Mouse (Mus musculus): ENCODE measurements around the gene Zfp563. TPM values are rescaled to one million over a fixed set of nuclear protein-coding genes. Genes with fewer than 3 reads are reported as not detected.

Gene Zfp563
- polyA plus RNA-seq (2015; fragmentation: Nextera tagmentation; extraction: Ambion mirVana), result 4.6 and 4.9 TPM in 2 replicates

DNA sequence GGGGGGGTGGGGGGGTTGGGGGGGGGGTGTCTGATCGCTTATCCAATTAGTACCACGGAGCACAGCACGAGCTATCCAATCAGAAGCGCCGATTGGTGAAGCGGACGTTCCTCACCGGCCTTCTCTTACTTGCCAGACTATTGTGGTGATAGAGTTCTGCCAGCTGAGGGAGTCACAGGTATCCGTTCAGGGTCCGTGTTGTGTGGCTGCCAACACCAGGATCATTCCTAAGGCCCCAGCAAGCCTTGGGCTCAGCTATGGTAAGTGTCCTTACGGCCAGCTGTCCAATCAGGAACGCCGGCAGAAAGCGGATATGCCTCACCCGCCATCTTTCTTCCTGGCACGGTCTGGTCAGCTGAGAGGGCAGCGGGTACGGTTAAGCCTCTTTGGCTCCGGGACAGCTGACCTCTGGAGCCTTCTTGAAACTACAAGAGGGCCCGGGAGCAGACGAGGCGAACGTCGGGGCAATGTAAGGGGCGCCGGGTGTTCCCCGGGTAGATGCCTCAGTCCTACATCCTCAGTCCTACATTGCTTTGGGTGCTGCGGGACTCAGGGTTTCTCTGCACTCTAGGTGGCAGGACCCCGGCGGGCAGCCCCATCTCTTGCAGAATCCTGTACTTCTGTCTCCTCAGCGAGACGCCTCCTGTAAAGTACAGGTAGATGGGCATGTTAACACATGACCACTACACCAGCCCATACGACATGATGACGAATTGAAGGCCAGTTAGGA is at the start of gene Zfp563:
Gene Zfp563, plus strand, starts transcription at position 91 of the 730 bp plus-strand sequence.
- Histone ChIP-seq H3K27me3 (replicated peaks) (no peaks in the 10 kb centered on the region), H3K27ac (replicated peaks) (peak within 1 kb of the TSS; percentile 90), H3K9ac (peak within 1 kb of the TSS; percentile 89), H3K4me1 (peaks cover 13% of the 10 kb centered on the region), H3K36me3 (no peaks in the 10 kb centered on the region), H3K4me3 (peak within 1 kb of the TSS; percentile 74), H3K9me3 (no peaks in the 10 kb centered on the region), H3K4me2 (peak within 1 kb of the TSS; percentile 80)
- WGBS, result 5% methylated on average over 34 of the region's 34 CpGs
- peak; percentile 86 for ATAC-seq (ENCODE audit: extremely low read depth, insufficient number of reproducible peaks, low FRiP score, low TSS enrichment)

DNA sequence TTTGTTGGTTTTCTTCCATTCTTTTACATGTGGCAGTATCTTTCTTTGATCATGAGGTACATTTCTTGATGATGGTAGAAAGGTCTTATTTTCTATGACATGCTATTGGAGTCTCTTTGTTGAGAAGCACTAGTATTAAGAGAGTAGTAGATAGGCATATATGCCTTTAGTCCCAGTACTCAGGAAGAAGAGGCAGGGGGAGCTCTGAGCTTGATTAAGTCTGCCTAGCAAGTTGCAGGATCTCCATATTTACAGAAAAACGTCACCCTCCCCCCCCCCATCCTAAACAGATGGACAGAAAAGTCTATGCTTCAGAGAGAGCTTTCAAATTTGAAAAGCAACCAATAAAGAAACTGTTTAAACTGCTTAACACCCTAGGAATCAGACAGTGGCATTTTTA is 30.3 kb upstream of the Zfp563 start:
- Histone ChIP-seq H3K27me3 (replicated peaks) (no peaks in the 10 kb centered on the region), H3K27ac (replicated peaks) (no peak overlapping the region), H3K9me3 (no peaks in the 10 kb centered on the region), H3K4me1 (no peaks in the 10 kb centered on the region), H3K9ac (no peak overlapping the region), H3K4me3 (no peak overlapping the region), H3K4me2 (no peak overlapping the region), H3K36me3 (no peaks in the 10 kb centered on the region)
- ATAC-seq (ENCODE audit: extremely low read depth, insufficient number of reproducible peaks, low FRiP score, low TSS enrichment), result no peak
- 0% methylated on average over 1 of the region's 1 CpGs for WGBS

DNA sequence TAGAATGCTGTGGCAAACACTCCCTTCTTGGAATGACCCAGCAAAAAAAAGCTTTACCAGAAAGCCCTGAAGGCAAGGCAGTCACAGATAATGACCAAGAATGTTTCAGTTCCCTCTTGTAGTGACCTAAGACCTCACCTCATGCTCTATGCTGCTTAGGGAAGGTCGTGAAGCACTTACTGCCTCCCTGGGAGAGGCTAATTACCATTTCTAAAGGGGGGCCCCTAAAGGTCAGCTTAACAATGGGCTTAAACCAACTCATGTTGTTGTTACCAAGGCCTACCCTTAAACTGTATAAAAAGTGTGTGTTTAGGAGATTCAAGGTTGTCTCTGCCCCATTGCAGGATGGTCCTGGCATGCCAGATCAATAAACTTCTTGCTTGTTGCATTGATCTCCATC is 26.1 kb upstream of the Zfp563 start:
- Histone ChIP-seq H3K4me3 (no peak overlapping the region), H3K9ac (no peak overlapping the region), H3K27ac (replicated peaks) (no peak overlapping the region), H3K36me3 (no peaks in the 10 kb centered on the region), H3K4me1 (no peaks in the 10 kb centered on the region), H3K4me2 (no peak overlapping the region), H3K9me3 (no peaks in the 10 kb centered on the region), H3K27me3 (replicated peaks) (no peaks in the 10 kb centered on the region; the same call in 1 of the 2 replicates)
- no peak for ATAC-seq (ENCODE audit: extremely low read depth, insufficient number of reproducible peaks, low FRiP score, low TSS enrichment)
- 8% methylated on average over 1 of the region's 1 CpGs for WGBS

DNA sequence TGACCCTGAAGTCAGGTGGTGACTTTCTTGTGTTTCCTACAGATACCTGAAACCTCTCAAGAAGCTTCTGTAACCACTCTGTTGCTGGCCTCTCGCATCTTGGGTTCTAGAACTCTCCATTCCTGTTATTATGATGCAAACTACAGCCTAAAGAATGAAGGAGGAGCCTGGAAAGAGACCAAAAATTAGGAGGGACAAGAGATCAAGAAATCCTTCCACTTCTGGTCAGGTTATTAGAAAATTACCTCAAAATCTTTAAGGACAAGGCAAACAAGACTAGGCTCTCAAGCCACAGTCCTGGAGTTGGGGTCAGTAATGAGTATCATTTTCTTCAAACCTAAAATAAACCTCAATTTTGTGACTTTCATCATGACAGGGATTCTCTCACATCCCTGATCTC is 21.2 kb upstream of the Zfp563 start, which contains the start of gene 4921501E09Rik:
Gene 4921501E09Rik, minus strand, starts transcription at position 101 of the 400 bp plus-strand sequence.
- Histone ChIP-seq H3K4me1 (no peaks in the 10 kb centered on the region), H3K9ac (no peak within 1 kb of the TSS), H3K4me2 (no peak within 1 kb of the TSS), H3K27ac (replicated peaks) (no peak within 1 kb of the TSS), H3K9me3 (no peaks in the 10 kb centered on the region), H3K4me3 (no peak within 1 kb of the TSS), H3K36me3 (no peaks in the 10 kb centered on the region), H3K27me3 (replicated peaks) (no peaks in the 10 kb centered on the region; the same call in 1 of the 2 replicates)
- ATAC-seq (ENCODE audit: extremely low read depth, insufficient number of reproducible peaks, low FRiP score, low TSS enrichment), result no peak
- 36% methylated on average over 1 of the region's 1 CpGs for WGBS

DNA sequence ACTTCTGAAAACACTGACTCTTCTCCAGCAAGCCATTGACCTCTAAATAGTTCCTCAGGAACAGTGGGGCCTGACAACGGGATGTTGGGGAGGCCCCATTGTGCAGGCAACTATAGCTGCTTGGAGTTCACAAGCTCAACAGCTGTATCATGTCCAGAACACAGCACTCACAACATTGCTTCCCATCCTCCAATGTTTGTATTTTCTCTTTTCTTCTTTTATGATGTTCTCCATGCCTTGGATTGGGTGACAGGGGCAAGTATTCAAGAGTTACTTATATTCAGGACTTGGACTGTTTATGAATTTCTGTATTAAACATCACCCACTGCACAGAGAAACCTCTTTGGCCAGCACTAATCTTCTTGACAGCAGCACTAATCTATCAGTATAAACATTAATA is 2.5 kb downstream of the Zfp563 start:
- Histone ChIP-seq H3K4me2 (no peak overlapping the region), H3K4me1 (peaks cover 13% of the 10 kb centered on the region), H3K9me3 (no peaks in the 10 kb centered on the region), H3K27ac (replicated peaks) (no peak overlapping the region), H3K9ac (no peak overlapping the region), H3K36me3 (no peaks in the 10 kb centered on the region), H3K27me3 (replicated peaks) (no peaks in the 10 kb centered on the region), H3K4me3 (no peak overlapping the region)
- no peak for ATAC-seq (ENCODE audit: extremely low read depth, insufficient number of reproducible peaks, low FRiP score, low TSS enrichment)
- 87% methylated on average over 1 of the region's 1 CpGs for WGBS

DNA sequence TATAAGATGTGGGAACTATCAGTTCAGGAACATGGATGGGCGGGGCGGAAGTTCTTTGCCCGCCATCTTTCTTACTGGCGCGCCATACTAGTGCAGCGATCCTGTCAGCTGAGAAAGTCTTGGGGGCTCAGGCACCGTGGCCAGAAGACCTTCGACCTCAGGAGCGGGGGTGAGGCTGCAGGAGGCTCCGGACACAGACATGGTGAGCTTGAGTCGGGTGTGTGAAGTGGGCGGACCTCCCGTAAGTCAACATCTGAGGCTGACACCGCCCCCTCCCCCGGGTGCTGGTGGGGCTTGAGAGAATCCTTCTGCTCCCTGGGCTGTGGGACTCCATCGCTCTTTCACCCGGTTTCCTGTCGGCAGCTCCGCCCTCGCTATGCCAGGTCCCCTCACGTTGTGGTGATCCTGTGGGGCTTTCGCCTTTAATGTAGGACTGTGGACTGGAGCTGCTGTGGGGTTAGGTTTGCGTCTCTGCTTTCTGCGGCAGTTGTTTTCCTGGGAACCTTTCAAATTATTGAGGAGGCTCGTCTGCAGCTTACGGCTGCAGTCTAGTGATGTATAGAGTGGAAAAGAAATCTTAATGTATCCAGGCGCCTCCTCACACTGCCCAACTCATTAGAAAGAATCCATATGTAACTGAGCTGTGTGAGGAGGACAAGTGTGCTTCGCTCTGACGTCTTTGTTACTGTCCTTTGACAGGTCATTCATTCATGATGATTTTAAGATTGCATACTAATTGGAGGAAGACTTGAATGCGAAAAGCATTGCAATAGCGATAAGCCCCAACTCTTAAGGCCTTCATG is 3.5 kb downstream of the Zfp563 start:
- peak overlapping the region; percentile 75 for H3K4me2 ChIP-seq
- H3K9ac ChIP-seq, result peak overlapping the region; percentile 87
- no peaks in the 10 kb centered on the region for H3K27me3 ChIP-seq (replicated peaks)
- ATAC-seq (ENCODE audit: extremely low read depth, insufficient number of reproducible peaks, low FRiP score, low TSS enrichment), result peak; percentile 53; the same call in 1 of the 2 replicates
- no peaks in the 10 kb centered on the region for H3K9me3 ChIP-seq
- WGBS, result 2% methylated on average over 31 of the region's 31 CpGs
- H3K36me3 ChIP-seq, result no peaks in the 10 kb centered on the region
- peaks cover 13% of the 10 kb centered on the region for H3K4me1 ChIP-seq
- peak overlapping the region; percentile 90 for H3K27ac ChIP-seq (replicated peaks)
- H3K4me3 ChIP-seq, result peak overlapping the region; percentile 79

DNA sequence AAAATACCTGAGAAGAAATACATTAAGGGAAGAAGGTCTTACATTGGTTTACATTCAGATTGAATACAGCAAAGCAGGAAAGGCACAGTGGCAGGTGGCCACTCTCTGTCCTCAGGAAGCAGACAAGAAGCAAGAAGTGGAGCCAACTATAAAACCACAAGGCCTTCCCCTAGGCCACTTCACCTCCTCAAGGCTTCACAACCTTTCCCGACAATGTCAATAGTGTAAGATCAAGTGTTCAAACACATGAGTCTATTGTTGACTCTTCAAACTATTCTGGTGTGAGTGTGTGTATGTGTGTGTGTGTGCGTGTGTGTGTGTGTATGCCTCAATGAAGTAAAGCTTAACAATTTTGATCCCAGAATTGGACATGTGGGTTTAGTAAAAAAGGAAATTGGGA is 8.3 kb downstream of the Zfp563 start:
- H3K9me3 ChIP-seq, result no peaks in the 10 kb centered on the region
- no peak overlapping the region for H3K27ac ChIP-seq (replicated peaks)
- no peaks in the 10 kb centered on the region for H3K36me3 ChIP-seq
- no peaks in the 10 kb centered on the region for H3K27me3 ChIP-seq (replicated peaks)
- ATAC-seq (ENCODE audit: extremely low read depth, insufficient number of reproducible peaks, low FRiP score, low TSS enrichment), result no peak
- H3K9ac ChIP-seq, result no peak overlapping the region
- H3K4me2 ChIP-seq, result no peak overlapping the region
- 80% methylated on average over 2 of the region's 2 CpGs for WGBS
- peaks cover 8% of the 10 kb centered on the region for H3K4me1 ChIP-seq
- H3K4me3 ChIP-seq, result no peak overlapping the region

DNA sequence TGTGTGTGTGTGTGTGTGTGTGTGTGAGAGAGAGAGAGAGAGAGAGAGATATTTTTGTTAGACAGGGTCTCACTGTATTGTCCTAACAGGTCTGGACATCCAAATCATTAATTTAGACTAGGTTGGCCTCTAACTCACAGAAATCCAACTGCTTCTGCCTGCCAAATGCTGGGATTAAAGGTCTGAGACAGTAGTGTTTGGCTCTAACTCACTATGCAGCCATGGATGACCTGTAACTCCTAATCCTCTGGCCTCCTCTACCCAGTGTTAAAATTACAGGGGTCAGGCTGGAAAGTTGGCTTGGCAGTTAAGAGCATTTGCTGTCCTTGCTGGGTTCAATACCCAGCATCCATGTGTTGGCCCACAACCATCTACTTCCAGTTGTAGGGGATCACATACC is 35.4 kb downstream of the Zfp563 start:
- Histone ChIP-seq H3K27me3 (replicated peaks) (no peaks in the 10 kb centered on the region), H3K9ac (no peak overlapping the region), H3K4me2 (no peak overlapping the region), H3K9me3 (0 out of 2 replicates have a peak, but pooled peaks cover 3% of the 10 kb centered on the region), H3K36me3 (no peaks in the 10 kb centered on the region), H3K4me1 (no peaks in the 10 kb centered on the region), H3K27ac (replicated peaks) (no peak overlapping the region), H3K4me3 (no peak overlapping the region)
- no peak for ATAC-seq (ENCODE audit: extremely low read depth, insufficient number of reproducible peaks, low FRiP score, low TSS enrichment)

DNA sequence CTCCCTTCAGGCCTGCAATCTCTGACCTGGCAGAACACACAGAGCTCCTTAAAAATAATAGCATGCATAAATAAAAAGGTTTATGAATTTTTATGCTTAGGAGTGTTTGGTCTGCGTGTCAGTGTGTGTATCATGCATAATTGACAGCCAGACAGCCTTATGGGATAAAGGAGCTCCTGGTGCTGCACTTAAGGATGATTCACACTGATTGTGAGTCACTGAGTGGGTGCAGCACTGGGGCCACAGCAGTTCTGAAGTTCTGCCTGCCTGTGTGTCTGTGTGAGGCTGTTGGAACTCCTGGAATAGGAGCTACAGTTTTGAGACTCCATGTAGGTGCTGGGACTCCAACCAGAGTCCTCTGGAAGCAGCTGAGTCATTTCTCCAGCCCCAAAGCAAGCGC is 37.1 kb downstream of the Zfp563 start:
- no peak for ATAC-seq (ENCODE audit: extremely low read depth, insufficient number of reproducible peaks, low FRiP score, low TSS enrichment)
- 51% methylated on average over 2 of the region's 2 CpGs for WGBS
- H3K9me3 ChIP-seq, result 0 out of 2 replicates have a peak, but pooled peaks cover 3% of the 10 kb centered on the region
- no peaks in the 10 kb centered on the region for H3K27me3 ChIP-seq (replicated peaks)
- no peak overlapping the region for H3K4me2 ChIP-seq
- no peak overlapping the region for H3K27ac ChIP-seq (replicated peaks)
- no peaks in the 10 kb centered on the region for H3K36me3 ChIP-seq
- H3K4me3 ChIP-seq, result no peak overlapping the region
- no peaks in the 10 kb centered on the region for H3K4me1 ChIP-seq
- H3K9ac ChIP-seq, result no peak overlapping the region

DNA sequence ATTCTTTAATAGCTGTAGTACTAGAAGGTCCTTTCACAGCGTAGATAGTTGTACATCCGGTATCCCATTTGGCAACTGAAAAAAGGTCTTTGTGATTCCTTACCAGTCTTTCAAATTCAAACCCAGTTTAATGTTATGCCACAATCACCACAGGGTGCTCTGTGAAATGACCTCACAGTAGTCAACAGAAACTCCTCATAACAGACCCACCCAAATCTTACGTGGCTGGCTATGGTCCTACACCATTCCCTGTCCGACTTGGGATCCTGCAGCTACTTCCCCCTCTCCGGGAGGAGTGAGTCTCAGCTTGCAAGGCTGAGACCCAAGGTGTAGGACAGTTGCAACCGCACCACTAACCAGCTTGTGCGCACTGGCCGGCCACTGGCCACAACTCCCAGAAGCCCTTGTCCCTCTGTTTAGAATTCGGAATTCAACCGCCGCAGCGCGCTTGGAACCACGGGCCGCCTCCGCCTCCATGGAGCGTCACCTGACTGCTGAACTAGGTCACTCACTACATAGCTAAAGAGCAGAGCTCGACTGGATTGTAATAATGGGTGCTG is 50.2 kb downstream of the Zfp563 start, which contains the start of gene Morc2b:
Gene Morc2b, minus strand, starts transcription at position 423 of the 560 bp plus-strand sequence.
- ATAC-seq (ENCODE audit: extremely low read depth, insufficient number of reproducible peaks, low FRiP score, low TSS enrichment), result no peak
- H3K4me3 ChIP-seq, result no peak within 1 kb of the TSS
- no peaks in the 10 kb centered on the region for H3K9me3 ChIP-seq
- no peaks in the 10 kb centered on the region for H3K4me1 ChIP-seq
- no peaks in the 10 kb centered on the region for H3K27me3 ChIP-seq (replicated peaks)
- 67% methylated on average over 18 of the region's 18 CpGs for WGBS
- no peak within 1 kb of the TSS for H3K27ac ChIP-seq (replicated peaks)
- H3K36me3 ChIP-seq, result no peaks in the 10 kb centered on the region
- H3K9ac ChIP-seq, result no peak within 1 kb of the TSS
- H3K4me2 ChIP-seq, result no peak within 1 kb of the TSS
